Mouse (Mus musculus): ENCODE measurements around the gene C2. TPM values are rescaled to one million over a fixed set of nuclear protein-coding genes. Genes with fewer than 3 reads are reported as not detected.
"Not testable (repeated sequence)": the region's sequence is repeated elsewhere in the genome, so short reads cannot be mapped to it uniquely, and the experiment has no call there.

Gene C2
- polyA plus RNA-seq, 1 experiment from 2014 or later = 0.86 TPM

- H3K36me3 ChIP-seq (ENCODE audit: inconsistent target) = peaks cover 61% of the 10 kb centered on the region
- H3K4me3 ChIP-seq (ENCODE audit: inconsistent target) = no peak overlapping the region
- no peak overlapping the region for H3K27ac ChIP-seq
- WGBS (ENCODE audit: missing documents) = 92% methylated on average over 7 of the region's 7 CpGs
- peaks cover 22% of the 10 kb centered on the region; the same call in 1 of the 2 replicates for H3K79me2 ChIP-seq (ENCODE audit: inconsistent target)
Measured at GRCm38 (mm10) chr17:34847615-34848014, 50.5 kb downstream of the C2 start.

DNA sequence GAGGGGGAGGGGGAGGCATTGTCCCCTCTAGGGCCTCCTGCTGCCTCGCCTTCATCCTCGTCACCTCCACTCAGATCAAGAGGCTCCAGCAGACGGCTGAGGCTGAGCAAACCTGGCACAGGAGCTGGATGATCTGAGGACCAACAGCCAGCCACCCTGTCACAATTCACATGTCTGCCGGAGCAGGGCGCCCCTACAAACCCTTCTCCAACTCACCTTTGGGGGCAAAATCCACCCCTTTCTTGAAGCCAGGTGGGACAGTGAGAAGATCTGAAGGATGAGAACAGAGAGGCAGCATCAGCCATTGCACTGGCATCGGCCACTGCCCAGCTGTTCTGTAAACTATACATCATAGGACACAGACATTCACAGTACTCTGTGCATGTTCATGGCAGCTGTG is 50.9 kb downstream of the C2 start:
- H3K4me3 ChIP-seq (ENCODE audit: inconsistent target) = no peak overlapping the region
- H3K27ac ChIP-seq = no peak overlapping the region
- peaks cover 22% of the 10 kb centered on the region; the same call in 1 of the 2 replicates for H3K79me2 ChIP-seq (ENCODE audit: inconsistent target)
- 93% methylated on average over 6 of the region's 6 CpGs for WGBS (ENCODE audit: missing documents)
- peaks cover 61% of the 10 kb centered on the region for H3K36me3 ChIP-seq (ENCODE audit: inconsistent target)

DNA sequence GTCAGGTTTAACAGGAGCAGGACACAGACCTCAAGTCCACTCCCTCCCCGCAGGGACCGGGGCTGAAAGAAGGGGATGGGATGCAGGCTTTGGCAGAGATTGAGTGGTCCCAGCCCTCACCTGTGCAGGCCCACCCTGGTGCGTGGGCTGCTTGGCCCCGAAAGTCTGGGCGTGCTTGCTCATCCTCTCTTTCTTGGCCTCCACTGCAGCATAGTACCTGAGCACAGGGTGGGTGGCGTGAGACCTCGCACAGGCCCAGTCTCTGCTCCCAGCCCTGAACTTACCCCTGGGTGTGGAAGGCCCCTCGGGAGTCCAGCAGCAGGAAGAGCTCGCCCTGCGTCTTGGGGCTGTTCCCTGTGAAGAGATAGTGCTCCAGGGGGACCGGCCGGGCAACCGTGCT is 53.2 kb downstream of the C2 start:
- peaks cover 82% of the 10 kb centered on the region for H3K36me3 ChIP-seq (ENCODE audit: inconsistent target)
- no peak overlapping the region for H3K4me3 ChIP-seq (ENCODE audit: inconsistent target)
- 93% methylated on average over 12 of the region's 13 CpGs for WGBS (ENCODE audit: missing documents)
- no peak overlapping the region for H3K27ac ChIP-seq
- H3K79me2 ChIP-seq (ENCODE audit: inconsistent target) = peaks cover 12% of the 10 kb centered on the region; the same call in 1 of the 2 replicates

- H3K36me3 ChIP-seq (ENCODE audit: inconsistent target) = peaks cover 71% of the 10 kb centered on the region
- H3K27ac ChIP-seq = no peak overlapping the region
- peaks cover 23% of the 10 kb centered on the region for H3K79me2 ChIP-seq (ENCODE audit: inconsistent target)
- H3K4me3 ChIP-seq (ENCODE audit: inconsistent target) = no peak overlapping the region
- WGBS (ENCODE audit: missing documents) = 87% methylated on average over 6 of the region's 6 CpGs
Measured at GRCm38 (mm10) chr17:34840736-34841307, 57.2 kb downstream of the C2 start.

GRCm38 (mm10) chr17:34838785-34839184 is 59.3 kb downstream of the C2 start:
- Histone ChIP-seq H3K79me2 (ENCODE audit: inconsistent target) (peaks cover 43% of the 10 kb centered on the region), H3K36me3 (ENCODE audit: inconsistent target) (peaks cover 51% of the 10 kb centered on the region), H3K27ac (no peak overlapping the region), H3K4me3 (ENCODE audit: inconsistent target) (no peak overlapping the region)
- 94% methylated on average over 7 of the region's 7 CpGs for WGBS (ENCODE audit: missing documents)

- H3K36me3 ChIP-seq (ENCODE audit: inconsistent target) = peaks cover 47% of the 10 kb centered on the region
- peak overlapping the region; percentile 50 for H3K27ac ChIP-seq
- 49% methylated on average over 43 of the region's 43 CpGs for WGBS (ENCODE audit: missing documents)
- H3K79me2 ChIP-seq (ENCODE audit: inconsistent target) = peaks cover 52% of the 10 kb centered on the region
- H3K4me3 ChIP-seq (ENCODE audit: inconsistent target) = peak overlapping the region; percentile 96
Measured at GRCm38 (mm10) chr17:34837464-34838324, 60.4 kb downstream of the C2 start.

- peak within 1 kb of the TSS; percentile 65 for H3K27ac ChIP-seq
- peaks cover 52% of the 10 kb centered on the region for H3K79me2 ChIP-seq (ENCODE audit: inconsistent target)
- peak within 1 kb of the TSS; percentile 96 for H3K4me3 ChIP-seq (ENCODE audit: inconsistent target)
- peaks cover 43% of the 10 kb centered on the region for H3K36me3 ChIP-seq (ENCODE audit: inconsistent target)
- 1% methylated on average over 34 of the region's 40 CpGs for WGBS (ENCODE audit: missing documents)
Measured at GRCm38 (mm10) chr17:34836856-34837221, 61.2 kb downstream of the C2 start, which contains the start of the genes Stk19 and Dxo. TSS of gene Stk19 (minus strand) at chr17:34836945. TSS of gene Dxo (plus strand) at chr17:34837019.

GRCm38 (mm10) chr17:34836155-34836855 is 61.8 kb downstream of the C2 start:
- H3K27ac ChIP-seq = peak overlapping the region; percentile 65
- H3K79me2 ChIP-seq (ENCODE audit: inconsistent target) = peaks cover 52% of the 10 kb centered on the region
- 9% methylated on average over 46 of the region's 48 CpGs for WGBS (ENCODE audit: missing documents)
- H3K4me3 ChIP-seq (ENCODE audit: inconsistent target) = peak overlapping the region; percentile 96
- peaks cover 43% of the 10 kb centered on the region for H3K36me3 ChIP-seq (ENCODE audit: inconsistent target)

DNA sequence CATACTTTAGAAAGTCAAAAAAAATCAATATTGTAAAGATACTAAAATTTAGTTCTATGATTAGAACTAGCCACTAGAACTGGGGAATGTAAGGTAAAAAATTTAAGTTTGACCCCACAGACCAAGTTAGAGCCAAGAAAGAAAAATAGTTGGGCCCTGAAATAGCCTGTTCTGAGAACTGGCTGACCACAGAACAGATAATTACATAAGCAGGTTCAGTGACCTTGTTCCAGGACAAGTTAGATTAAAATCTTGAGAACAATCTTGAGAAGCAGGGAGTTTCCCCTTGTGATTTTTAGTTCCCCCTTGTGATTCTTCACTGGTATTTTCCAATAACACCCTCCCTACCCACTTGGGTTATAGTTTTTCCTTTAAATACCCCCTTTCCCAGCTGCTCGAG is 67.3 kb downstream of the C2 start:
- Histone ChIP-seq H3K36me3 (ENCODE audit: inconsistent target) (peaks cover 67% of the 10 kb centered on the region), H3K79me2 (ENCODE audit: inconsistent target) (peaks cover 29% of the 10 kb centered on the region)
- H3K4me3 ChIP-seq (ENCODE audit: inconsistent target); H3K27ac ChIP-seq: not testable (repeated sequence)
- 100% methylated on average over 1 of the region's 1 CpGs for WGBS (ENCODE audit: missing documents)

GRCm38 (mm10) chr17:34814818-34815370 is 83.2 kb downstream of the C2 start:
- Histone ChIP-seq H3K36me3 (ENCODE audit: inconsistent target) (no peaks in the 10 kb centered on the region), H3K27ac (no peak overlapping the region), H3K79me2 (ENCODE audit: inconsistent target) (no peaks in the 10 kb centered on the region), H3K4me3 (ENCODE audit: inconsistent target) (no peak overlapping the region)
- WGBS (ENCODE audit: missing documents) = 87% methylated on average over 7 of the region's 7 CpGs

DNA sequence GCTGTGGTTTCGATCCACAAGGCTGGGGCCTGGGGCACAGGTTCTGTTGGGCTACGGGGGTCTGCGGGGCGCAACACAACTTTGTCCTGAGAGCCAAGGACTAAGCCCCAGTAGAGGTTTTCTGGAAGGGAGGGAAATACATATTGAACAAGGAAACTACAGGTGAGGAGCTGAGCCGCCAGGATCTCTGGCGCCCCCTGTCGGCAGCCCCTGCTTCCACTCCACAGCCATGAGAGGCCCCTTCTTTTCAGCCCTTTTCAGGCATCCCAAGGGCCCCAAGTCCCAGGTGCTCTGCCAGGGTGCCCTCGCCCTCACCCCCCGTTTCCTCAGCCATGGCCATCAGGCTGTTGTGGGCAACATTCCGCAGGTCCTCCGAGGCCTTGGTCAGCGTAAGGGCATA is 84.3 kb downstream of the C2 start:
- H3K79me2 ChIP-seq (ENCODE audit: inconsistent target); H3K27ac ChIP-seq; H3K4me3 ChIP-seq (ENCODE audit: inconsistent target); H3K36me3 ChIP-seq (ENCODE audit: inconsistent target): not testable (repeated sequence)
- 66% methylated on average over 8 of the region's 12 CpGs for WGBS (ENCODE audit: missing documents)

Other genes with a start within 250 kb of the C2 start
- not detected in 3 replicates for gene Tnxb, start 227.7 kb downstream of the C2 start, polyA plus RNA-seq (2018)
- gene C4b, start 154.4 kb downstream of the C2 start, polyA plus RNA-seq (2018) = 0.21 to 1.4 TPM (median 0.32 TPM) in 3 replicates
- gene Cyp21a1, start 93.7 kb downstream of the C2 start, polyA plus RNA-seq (2018) = not detected in 3 replicates
- gene Stk19, start 61.3 kb downstream of the C2 start, polyA plus RNA-seq (2018) = 23.5 to 36.5 TPM (median 28.1 TPM) in 3 replicates
- 13.6 to 19.8 TPM (median 15.8 TPM) in 3 replicates for gene Dxo, start 61.2 kb downstream of the C2 start, polyA plus RNA-seq (2018)
- gene Skiv2l, start 48.1 kb downstream of the C2 start, polyA plus RNA-seq (2018) = 16.7 to 36.7 TPM (median 23.6 TPM) in 3 replicates
- 46.9 to 59.7 TPM (median 52.1 TPM) in 3 replicates for gene Nelfe, start 47.9 kb downstream of the C2 start, polyA plus RNA-seq (2018)
- gene Cfb, start 35.7 kb downstream of the C2 start, polyA plus RNA-seq (2018) = 2.6 to 6.4 TPM (median 4.7 TPM) in 3 replicates
- 5.4 to 6.2 TPM (median 5.5 TPM) in 3 replicates for gene Zbtb12, start 18.8 kb downstream of the C2 start, polyA plus RNA-seq (2018)
- gene Gm20547, start 16.2 kb downstream of the C2 start, polyA plus RNA-seq (2018) = not detected in 3 replicates
- gene Ehmt2, start 204 bp upstream of the C2 start, polyA plus RNA-seq (2018) = 59.6 to 100 TPM (median 69.3 TPM) in 3 replicates
- gene Slc44a4, start 16.2 kb upstream of the C2 start, polyA plus RNA-seq (2018) = not detected in 3 replicates
- gene Neu1, start 33.0 kb upstream of the C2 start, polyA plus RNA-seq (2018) = 80.3 to 98.8 TPM (median 81.2 TPM) in 3 replicates
- gene Hspa1b, start 61.0 kb upstream of the C2 start, polyA plus RNA-seq (2018) = 0.57 to 1.2 TPM (median 0.69 TPM) in 3 replicates
- gene Gm20481, start 71.6 kb upstream of the C2 start, polyA plus RNA-seq (2018) = not detected in 3 replicates
- 1.2 to 1.9 TPM (median 1.8 TPM) in 3 replicates for gene Hspa1a, start 73.9 kb upstream of the C2 start, polyA plus RNA-seq (2018)
- 0.47 to 1.7 TPM (median 0.96 TPM) in 3 replicates for gene Hspa1l, start 74.4 kb upstream of the C2 start, polyA plus RNA-seq (2018)
- gene Lsm2, start 83.6 kb upstream of the C2 start, polyA plus RNA-seq (2018) = 16.5 to 52.8 TPM (median 51.4 TPM) in 3 replicates
- 7.7 to 37.5 TPM (median 19.2 TPM) in 3 replicates for gene Vars, start 102.7 kb upstream of the C2 start, polyA plus RNA-seq (2018)
- 0.06 to 0.32 TPM (median 0.07 TPM) in 3 replicates for gene Vwa7, start 118.3 kb upstream of the C2 start, polyA plus RNA-seq (2018)
- not detected in 3 replicates for gene Sapcd1, start 129.8 kb upstream of the C2 start, polyA plus RNA-seq (2018)
- gene Msh5, start 148.5 kb upstream of the C2 start, polyA plus RNA-seq (2018) = 0.48 to 0.51 TPM (median 0.50 TPM) in 3 replicates
- 359 to 667 TPM (median 372 TPM) in 3 replicates for gene Clic1, start 151.7 kb upstream of the C2 start, polyA plus RNA-seq (2018)
- gene Ddah2, start 160.8 kb upstream of the C2 start, polyA plus RNA-seq (2018) = 3.3 to 9.6 TPM (median 4.8 TPM) in 3 replicates
- not detected in 3 replicates for gene Ly6g6c, start 167.1 kb upstream of the C2 start, polyA plus RNA-seq (2018)
- gene Mpig6b, start 167.9 kb upstream of the C2 start, polyA plus RNA-seq (2018) = 0.17 TPM in 1 of 3 replicates, not detected in the others
- not detected in 3 replicates for gene Ly6g6e, start 178.6 kb upstream of the C2 start, polyA plus RNA-seq (2018)
- 0.43 to 1.7 TPM (median 0.88 TPM) in 3 replicates for gene Ly6g6d, start 179.8 kb upstream of the C2 start, polyA plus RNA-seq (2018)
- not detected in 3 replicates for gene Ly6g6f, start 187.3 kb upstream of the C2 start, polyA plus RNA-seq (2018)
- gene Abhd16a, start 191.0 kb upstream of the C2 start, polyA plus RNA-seq (2018) = 33.9 to 63.2 TPM (median 53.2 TPM) in 3 replicates
- not detected in 3 replicates for gene Ly6g5c, start 210.0 kb upstream of the C2 start, polyA plus RNA-seq (2018)
- 0.36 to 0.46 TPM in 2 of 3 replicates, not detected in the other for gene Ly6g5b, start 217.2 kb upstream of the C2 start, polyA plus RNA-seq (2018)
- gene Gpank1, start 223.2 kb upstream of the C2 start, polyA plus RNA-seq (2018) = 11.4 to 18.0 TPM (median 13.2 TPM) in 3 replicates
- gene Csnk2b, start 223.8 kb upstream of the C2 start, polyA plus RNA-seq (2018) = 129 to 166 TPM (median 149 TPM) in 3 replicates
- 11.5 to 23.5 TPM (median 22.0 TPM) in 3 replicates for gene D17H6S53E, start 228.1 kb upstream of the C2 start, polyA plus RNA-seq (2018)
- not detected in 3 replicates for gene Apom, start 233.8 kb upstream of the C2 start, polyA plus RNA-seq (2018)
- 103 to 118 TPM (median 104 TPM) in 3 replicates for gene Bag6, start 236.9 kb upstream of the C2 start, polyA plus RNA-seq (2018)

Measured in macrophage (primary cell).